In genomic region chr19:57609361-57610057, GRCm38 (mm10) we compare ENCODE assay signal across 8 mouse cellular contexts. TPM values are rescaled to one million over a fixed set of nuclear protein-coding genes. Genes with fewer than 3 reads are reported as not detected.
DNase-seq lines count a peak whose midpoint lies in the region; ATAC-seq and TF ChIP-seq lines count a peak whose summit lies in the region.

No protein-coding gene starts in this region.

- ATAC-seq in lung, embryonic 16.5 days (ENCODE audit: low read depth): peak; percentile 20; the same call in 1 of the 2 replicates

- no peaks in the 10 kb centered on the region for H3K36me3 ChIP-seq in lung, embryonic 16.5 days (ENCODE audit: control insufficient read depth, insufficient read depth, low read length)

- no peak for DNase-seq in left cerebral cortex, adult 2 months (ENCODE audit: extremely low spot score in 1 of 2, low spot score in 2 of 2)
- DNase-seq in left cerebral cortex, adult 18-20 months (ENCODE audit: low spot score in 2 of 2): no peak
- peak; percentile 29 for DNase-seq in c-Kit-positive CD71-positive TER-119-positive erythroid progenitor cells, embryonic 14.5 days (ENCODE audit: low spot score)
- peak; percentile 74 for DNase-seq in heart, adult 8-10 months (ENCODE audit: low spot score)
- DNase-seq in kidney, adult 18-20 months: peak; percentile 25
- DNase-seq in retina, adult 2 months (ENCODE audit: low read depth, low spot score): peak; percentile 38
- no peak for DNase-seq in right cerebral cortex, postnatal 4 days

- no peaks in the 10 kb centered on the region for H3K9me3 ChIP-seq in lung, embryonic 16.5 days (ENCODE audit: control insufficient read depth, low read length)

- intact Hi-C loops in left cerebral cortex, adult 2 months (cut with DNase I): loop anchor here (2.0 to 5.0 kb wide), 3 partner anchors 65 to 237 kb away; no protein-coding TSS in a partner anchor

- H3K27ac ChIP-seq in left cerebral cortex, adult 2 months: peak overlapping the region; percentile 100
- H3K27ac ChIP-seq in lung, embryonic 16.5 days (ENCODE audit: low read length): peak overlapping the region; percentile 97

- H3K4me1 ChIP-seq in lung, embryonic 16.5 days (replicated peaks; ENCODE audit: control insufficient read depth, insufficient read depth, low read length): peaks cover 21% of the 10 kb centered on the region

- H3K4me2 ChIP-seq in lung, embryonic 16.5 days (ENCODE audit: low read depth, low read length): peak overlapping the region; percentile 93

- peak overlapping the region; percentile 92 for H3K4me3 ChIP-seq in left cerebral cortex, adult 2 months
- peak overlapping the region; percentile 97 for H3K4me3 ChIP-seq in lung, embryonic 16.5 days (ENCODE audit: low read length)

- H3K27me3 ChIP-seq in lung, embryonic 16.5 days (ENCODE audit: control insufficient read depth, insufficient read depth, low read depth, low read length): no peaks in the 10 kb centered on the region

- no peak for TF ChIP-seq CTCF in left cerebral cortex, adult 2 months (IDR thresholded peaks at IDR 0.05)

- H3K9ac ChIP-seq in lung, embryonic 16.5 days (ENCODE audit: low read length): peak overlapping the region; percentile 94

- 6% methylated on average over 12 of the region's 12 CpGs for WGBS in lung, embryonic 16.5 days

RNA-seq across cellular contexts. Expression of gene Atrnl1, which starts 1.3 kb away (rescaled TPM):
- total RNA-seq in left cerebral cortex, adult 2 months (2021): 100 to 1,000 TPM; 104 to 106 TPM
- 100 to 1,000 TPM in 1 of 2 experiments, 10 to 100 TPM in 1; 99.0 to 112 TPM for total RNA-seq in left cerebral cortex, adult 18-20 months (2021)
- total RNA-seq in heart, adult 8-10 months (2022): 10 to 100 TPM; 13.7 to 16.1 (median 15.1) TPM
- polyA plus RNA-seq in lung, embryonic 16.5 days (2015; fragmentation: Nextera tagmentation; extraction: Ambion mirVana): 5.0 and 5.1 TPM in 2 replicates

Comparison
In these comparisons a context has a peak if more than half of its experiments do, and no peak if none do; other contexts are left out.
1. DNase-seq: peak in c-Kit-positive CD71-positive TER-119-positive erythroid progenitor cells, embryonic 14.5 days (single experiment), heart, adult 8-10 months (single experiment), kidney, adult 18-20 months (single experiment) and retina, adult 2 months (single experiment); none in left cerebral cortex, adult 2 months (0 of 2), left cerebral cortex, adult 18-20 months (0 of 2) and right cerebral cortex, postnatal 4 days (single experiment).
2. RNA of gene Atrnl1, which starts 1.3 kb away (total RNA-seq): 99.0 to 112 TPM in left cerebral cortex, adult 18-20 months and 104 to 106 TPM in left cerebral cortex, adult 2 months; 13.7 to 16.1 TPM in heart, adult 8-10 months; every median in the first group is over 4 times any median in the second.